Mouse (Mus musculus) liver, adult 2 months (tissue): ENCODE results near the gene Bfsp1. TPM values are rescaled to one million over a fixed set of nuclear protein-coding genes. Genes with fewer than 3 reads are reported as not detected.

ENCODE experiments used
- DNase-seq: peaks from one replicate; pipeline ENCODE4 v3.0.0-alpha.2; 2011; ENCODE audit warnings: low read depth, low spot score; ENCODE audit errors: extremely low read depth
- H3K27ac ChIP-seq: fragments of 200-500 bp; replicated peaks from 2 replicates; pipeline ENCODE4 v1.5.1; 2012; ENCODE audit warnings: low read depth, mild to moderate bottlenecking, control low read depth, inconsistent platforms, low read length; ENCODE audit not compliant: insufficient read depth
- H3K27me3 ChIP-seq: fragments of 200-500 bp; 2 replicates; pipeline ENCODE4 v1.6.1; 2012; ENCODE audit warnings: mild to moderate bottlenecking, moderate library complexity, low read length, inconsistent platforms; ENCODE audit not compliant: control insufficient read depth, insufficient read depth
- H3K36me3 ChIP-seq: fragments of 200-500 bp; 2 replicates; pipeline ENCODE4 v1.6.1; 2012; ENCODE audit warnings: low read length, inconsistent platforms; ENCODE audit not compliant: control insufficient read depth, insufficient read depth
- H3K4me1 ChIP-seq: fragments of 200-500 bp; 2 replicates; pipeline ENCODE4 v1.6.1; 2011; ENCODE audit warnings: low read length; ENCODE audit not compliant: control insufficient read depth, insufficient read depth
- H3K4me3 ChIP-seq: fragments of 200-500 bp; 2 replicates; pipeline ENCODE4 v1.5.1; 2011; ENCODE audit warnings: low read depth, mild to moderate bottlenecking, control low read depth, low read length, moderate library complexity; ENCODE audit not compliant: insufficient read depth
- H3K79me2 ChIP-seq: fragments of 200-500 bp; 2 replicates; pipeline ENCODE4 v1.6.1; 2012; ENCODE audit warnings: inconsistent platforms, mild to moderate bottlenecking, low read length, moderate library complexity; ENCODE audit not compliant: control insufficient read depth, insufficient read depth
- H3K9ac ChIP-seq: fragments of 200-500 bp; 2 replicates; pipeline ENCODE4 v1.6.1; 2012; ENCODE audit warnings: low read depth, mild to moderate bottlenecking, control low read depth, inconsistent platforms, low read length
- CTCF ChIP-seq: fragments of 200-500 bp; IDR thresholded peaks from 2 replicates; pipeline ENCODE4 v1.5.1; 2011; ENCODE audit warnings: low read depth, low read length, control low read depth
- POLR2A ChIP-seq: fragments of 200-500 bp; IDR thresholded peaks from 2 replicates; pipeline ENCODE4 v1.6.1; 2011; ENCODE audit warnings: low read length, control low read depth; ENCODE audit not compliant: insufficient read depth; ENCODE audit errors: extremely low read depth
- WGBS: fragments of 180-500 bp; shearing (Covaris S2); methylation state at CpG from one replicate; pipeline ENCODE4 v1.1.7; 2018; 5-methylcytosine and 5-hydroxymethylcytosine counted together
- polyA plus RNA-seq: library from polyadenylated mRNA; depleted of rRNA; stranded (reverse); fragments of >200 nt; gene quantifications from 2 replicates; pipeline ENCODE4 v1.2.3, GENCODE M21; 2012; rRNA removed
- total RNA-seq: library from RNA; depleted of rRNA; stranded (reverse); fragments of >200 nt; gene quantifications from 2 replicates; pipeline ENCODE4 v1.2.3, GENCODE M21; 2014; rRNA removed

Gene Bfsp1
- total and polyA plus RNA-seq, 2 experiments, result 0.05 to 0.09 TPM

DNA sequence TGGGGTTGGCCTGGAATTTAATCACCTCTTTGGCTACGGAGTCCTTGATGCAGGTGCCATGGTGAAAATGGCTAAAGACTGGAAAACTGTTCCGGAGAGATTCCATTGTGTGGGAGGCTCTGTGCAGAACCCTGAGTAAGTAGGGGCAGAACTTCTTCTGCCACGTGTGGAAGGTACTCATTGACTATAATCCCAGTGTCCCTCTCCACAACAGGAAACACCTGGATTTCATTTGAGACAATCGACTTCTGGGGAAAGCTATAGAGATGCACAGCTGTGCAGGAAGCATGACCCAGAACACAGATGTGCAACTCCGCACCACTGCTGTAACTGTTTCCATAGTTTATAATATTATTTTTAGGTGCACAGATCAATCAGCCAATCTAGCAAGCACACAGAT is 61.9 kb downstream of the Bfsp1 start:
- H3K4me1 ChIP-seq, result no peaks in the 10 kb centered on the region
- H3K27me3 ChIP-seq, result no peaks in the 10 kb centered on the region
- DNase-seq, result no peak
- 80% methylated on average over 5 of the region's 5 CpGs for WGBS
- no peak overlapping the region for H3K27ac ChIP-seq
- no peaks in the 10 kb centered on the region for H3K36me3 ChIP-seq
- no peak overlapping the region for H3K4me3 ChIP-seq
- no peak for TF ChIP-seq CTCF
- no peak for TF ChIP-seq POLR2A
- no peak overlapping the region for H3K9ac ChIP-seq
- H3K79me2 ChIP-seq, result no peaks in the 10 kb centered on the region

DNA sequence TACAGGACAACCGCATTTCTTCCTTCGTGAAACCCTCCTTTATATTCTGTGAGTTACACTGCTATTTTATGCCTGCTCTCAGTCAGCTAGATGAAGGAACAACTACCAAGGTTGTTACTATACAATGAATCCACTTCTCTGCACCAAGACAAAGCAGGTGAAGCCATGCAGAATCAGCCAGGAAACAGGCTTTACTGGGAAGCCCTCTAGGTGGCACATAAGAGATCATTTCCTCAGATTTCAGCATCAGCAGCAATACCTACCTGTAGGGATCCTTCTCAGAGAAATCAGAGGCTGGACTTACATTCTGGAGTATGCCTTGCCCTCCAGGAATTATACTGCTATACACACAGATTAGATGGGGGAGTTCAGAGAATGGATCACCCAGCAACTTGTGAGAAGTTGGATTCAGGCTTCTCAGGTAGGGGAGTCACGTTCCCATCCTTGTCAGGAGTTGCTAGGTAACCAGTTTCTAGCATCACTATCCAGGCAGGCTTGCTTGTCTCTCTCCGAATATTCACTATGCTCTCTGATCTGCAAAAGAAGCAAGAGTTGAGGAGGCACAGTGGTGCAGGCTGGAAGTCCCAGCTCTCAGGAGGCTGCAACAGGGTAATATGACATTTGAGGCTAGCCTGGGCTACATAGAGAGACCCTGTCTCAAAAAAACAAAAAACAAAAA is 66.5 kb downstream of the Bfsp1 start:
- Histone ChIP-seq H3K9ac (no peak overlapping the region), H3K36me3 (no peaks in the 10 kb centered on the region), H3K4me1 (no peaks in the 10 kb centered on the region), H3K27me3 (no peaks in the 10 kb centered on the region), H3K4me3 (no peak overlapping the region), H3K79me2 (no peaks in the 10 kb centered on the region), H3K27ac (no peak overlapping the region)
- no peak for TF ChIP-seq CTCF
- no peak for TF ChIP-seq POLR2A
- 68% methylated on average over 4 of the region's 4 CpGs for WGBS
- no peak for DNase-seq

GRCm38 (mm10) chr2:143795858-143796257 is 67.1 kb downstream of the Bfsp1 start:
- no peaks in the 10 kb centered on the region for H3K4me1 ChIP-seq
- no peaks in the 10 kb centered on the region for H3K27me3 ChIP-seq
- no peaks in the 10 kb centered on the region for H3K79me2 ChIP-seq
- no peak overlapping the region for H3K27ac ChIP-seq
- no peaks in the 10 kb centered on the region for H3K36me3 ChIP-seq
- no peak for DNase-seq
- TF ChIP-seq POLR2A (no peak), CTCF (no peak)
- H3K4me3 ChIP-seq, result no peak overlapping the region
- no peak overlapping the region for H3K9ac ChIP-seq
- 79% methylated on average over 4 of the region's 4 CpGs for WGBS

DNA sequence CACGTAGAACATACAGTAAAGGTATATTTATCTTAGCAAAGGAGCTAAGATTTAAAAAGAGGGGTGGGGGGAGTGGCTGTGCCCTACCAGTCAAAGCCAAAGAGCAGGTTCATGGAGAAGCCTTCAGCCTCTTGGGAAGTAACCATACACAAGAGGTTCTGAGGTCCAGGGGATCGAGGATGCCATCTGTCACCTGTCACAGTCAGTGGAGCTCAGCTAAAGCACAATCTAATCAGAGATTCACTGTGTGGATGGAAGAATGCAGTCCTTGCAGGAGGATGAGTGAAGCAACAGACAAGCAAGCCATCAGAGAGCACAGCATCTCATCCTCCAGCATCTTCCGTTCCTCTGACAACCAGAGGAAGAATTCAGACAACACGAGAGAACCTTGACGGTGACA is 73.1 kb downstream of the Bfsp1 start:
- H3K4me1 ChIP-seq, result no peaks in the 10 kb centered on the region
- H3K36me3 ChIP-seq, result no peaks in the 10 kb centered on the region
- TF ChIP-seq CTCF (no peak), POLR2A (no peak)
- no peak overlapping the region for H3K4me3 ChIP-seq
- 75% methylated on average over 5 of the region's 5 CpGs for WGBS
- no peak overlapping the region for H3K9ac ChIP-seq
- no peaks in the 10 kb centered on the region for H3K79me2 ChIP-seq
- DNase-seq, result no peak
- no peak overlapping the region for H3K27ac ChIP-seq
- H3K27me3 ChIP-seq, result no peaks in the 10 kb centered on the region

DNA sequence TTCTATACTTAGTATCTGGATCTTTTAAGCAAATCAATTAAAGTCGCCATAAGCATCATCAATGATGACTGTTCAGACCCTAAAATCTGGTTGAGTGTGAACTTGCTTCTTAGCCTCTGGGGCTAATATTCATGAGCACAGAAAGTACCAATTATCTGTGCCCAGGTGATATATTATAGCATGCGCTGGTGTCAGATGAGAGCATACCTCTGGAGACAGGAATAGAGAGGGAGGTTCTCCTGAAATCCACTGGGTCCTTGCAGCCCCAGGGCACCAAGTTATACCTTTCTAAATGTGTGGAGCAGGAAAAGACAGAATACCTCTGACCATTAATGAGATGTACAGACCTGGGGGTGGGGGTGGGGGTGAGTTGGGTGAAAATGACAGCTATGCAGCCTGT is 82.7 kb downstream of the Bfsp1 start:
- DNase-seq, result no peak
- TF ChIP-seq CTCF (no peak), POLR2A (no peak)
- no peaks in the 10 kb centered on the region for H3K27me3 ChIP-seq
- H3K79me2 ChIP-seq, result no peaks in the 10 kb centered on the region
- 69% methylated on average over 2 of the region's 2 CpGs for WGBS
- H3K4me1 ChIP-seq, result no peaks in the 10 kb centered on the region
- H3K9ac ChIP-seq, result no peak overlapping the region
- no peak overlapping the region for H3K4me3 ChIP-seq
- H3K36me3 ChIP-seq, result no peaks in the 10 kb centered on the region
- no peak overlapping the region for H3K27ac ChIP-seq

Other genes starting within 250 kb of the Bfsp1 start
- gene Dstn, start 52.1 kb upstream of the Bfsp1 start, total RNA-seq, result 191 and 252 TPM in 2 replicates
- gene Dstn, start 52.1 kb upstream of the Bfsp1 start, polyA plus RNA-seq, result 25.0 and 27.5 TPM in 2 replicates
- 141 and 147 TPM in 2 replicates for gene Rrbp1, start 148.1 kb upstream of the Bfsp1 start, total RNA-seq
- gene Rrbp1, start 148.1 kb upstream of the Bfsp1 start, polyA plus RNA-seq, result 67.4 and 109 TPM in 2 replicates
- gene Banf2, start 169.9 kb upstream of the Bfsp1 start, total RNA-seq, result not detected in 2 replicates
- gene Banf2, start 169.9 kb upstream of the Bfsp1 start, polyA plus RNA-seq, result not detected in 2 replicates